Mouse (Mus musculus): ENCODE measurements around the gene Prep.

GRCm38 (mm10) chr10:45140474-45141212 is 73.6 kb downstream of the Prep start:
- TF ChIP-seq TCF12 (IDR thresholded peaks at IDR 0.05; ENCODE audit: insufficient read depth, poor library complexity, severe bottlenecking) (no peak), POLR2A (IDR thresholded peaks at IDR 0.05; ENCODE audit: insufficient read length, low read depth) (no peak), MYOG (IDR thresholded peaks at IDR 0.05; ENCODE audit: control insufficient read depth in 1 of 3, insufficient read depth in 1 of 3, insufficient read length in 2 of 3, low read depth in 2 of 3) (no peak), MYOD1 (IDR thresholded peaks at IDR 0.05; ENCODE audit: control insufficient read depth in 1 of 3, insufficient read length in 2 of 3, low read depth in 2 of 3) (no peak), USF1 (IDR thresholded peaks at IDR 0.05; ENCODE audit: low read depth) (no peak), CEBPB (IDR thresholded peaks at IDR 0.05; ENCODE audit: insufficient read depth, poor library complexity, severe bottlenecking) (no peak), MAX (IDR thresholded peaks at IDR 0.05; ENCODE audit: low read depth) (no peak), TCF3 (IDR thresholded peaks at IDR 0.05; ENCODE audit: insufficient read length, low read depth) (no peak), E2F4 (IDR thresholded peaks at IDR 0.05; ENCODE audit: insufficient read depth) (no peak), POLR2AphosphoS2 (IDR thresholded peaks at IDR 0.05; ENCODE audit: insufficient read length, low read depth) (no peak), REST (IDR thresholded peaks at IDR 0.05; ENCODE audit: insufficient read depth, insufficient read length) (no peak)
